Mouse (Mus musculus) hindbrain, embryonic 11.5 days (tissue): ENCODE results near the gene Sema4b. TPM values are rescaled to one million over a fixed set of nuclear protein-coding genes. Genes with fewer than 3 reads are reported as not detected.

ENCODE experiments used
- ATAC-seq: fragments of 200-750 bp; cut with Nextera tagmentation; 2 replicates; pipeline ENCODE4 v1.8.0; 2017; ENCODE audit warnings: mild to moderate bottlenecking, moderate TSS enrichment, moderate library complexity; ENCODE audit not compliant: low FRiP score
- DNase-seq: peaks from one replicate; pipeline ENCODE4 v3.0.0-alpha.2; 2015; ENCODE audit warnings: low spot score
- H3K27ac ChIP-seq: fragments of 300-500 bp; sonication (generic); 2 replicates; pipeline ENCODE4 v1.5.1; 2014; ENCODE audit warnings: mild to moderate bottlenecking, low read depth, low read length
- H3K27me3 ChIP-seq: fragments of 300-500 bp; sonication (generic); 2 replicates; pipeline ENCODE4 v1.6.1; 2014; ENCODE audit warnings: mild to moderate bottlenecking, low read length, moderate library complexity, mixed read lengths; ENCODE audit not compliant: control insufficient read depth, insufficient read depth
- H3K36me3 ChIP-seq: fragments of 300-500 bp; sonication (generic); 2 replicates; pipeline ENCODE4 v1.6.1; 2014; ENCODE audit warnings: mild to moderate bottlenecking, low read length, moderate library complexity, mixed read lengths; ENCODE audit not compliant: control insufficient read depth, insufficient read depth
- H3K4me1 ChIP-seq: fragments of 300-500 bp; sonication (generic); replicated peaks from 2 replicates; pipeline ENCODE4 v1.6.1; 2014; ENCODE audit warnings: low read length, mixed read lengths; ENCODE audit not compliant: control insufficient read depth, insufficient read depth
- H3K4me2 ChIP-seq: fragments of 300-500 bp; sonication (generic); replicated peaks from 2 replicates; pipeline ENCODE4 v1.6.1; 2014; ENCODE audit warnings: mild to moderate bottlenecking, low read depth, low read length
- H3K4me3 ChIP-seq: fragments of 300-500 bp; sonication (generic); 2 replicates; pipeline ENCODE4 v1.5.1; 2014; ENCODE audit warnings: low read depth, low read length
- H3K9ac ChIP-seq: fragments of 300-500 bp; sonication (generic); 2 replicates; pipeline ENCODE4 v1.6.1; 2014; ENCODE audit warnings: low read depth, low read length
- H3K9me3 ChIP-seq: fragments of 300-500 bp; sonication (generic); 2 replicates; pipeline ENCODE4 v1.6.1; 2016; ENCODE audit warnings: low read length; ENCODE audit not compliant: control insufficient read depth
- WGBS: fragments of 180-500 bp; shearing (Covaris S2); extraction: QIAGEN DNeasy Blood & Tissue Kit; methylation state at CpG from one replicate; pipeline ENCODE4 v1.1.7; 2014; 5-methylcytosine and 5-hydroxymethylcytosine counted together
- polyA plus RNA-seq: library from polyadenylated mRNA; unstranded; fragments of >200 nt; fragmentation: Nextera tagmentation; extraction: Ambion mirVana; gene quantifications from 2 replicates; pipeline ENCODE4 v1.2.1, GENCODE M21; 2014

Gene Sema4b
- 10.5 and 15.6 TPM in 2 replicates for polyA plus RNA-seq

GRCm38 (mm10) chr7:80186531-80187296 is at the start of gene Sema4b:
Gene Sema4b (plus strand): TSS chr7:80186841.
- Histone ChIP-seq H3K4me3 (peak within 1 kb of the TSS; percentile 44), H3K9me3 (no peaks in the 10 kb centered on the region), H3K27me3 (peaks cover 2% of the 10 kb centered on the region; the same call in 1 of the 2 replicates), H3K36me3 (no peaks in the 10 kb centered on the region), H3K27ac (peak within 1 kb of the TSS; percentile 86), H3K4me1 (peaks cover 17% of the 10 kb centered on the region), H3K4me2 (peak within 1 kb of the TSS; percentile 70), H3K9ac (peak within 1 kb of the TSS; percentile 66)
- ATAC-seq (peak; percentile 93), DNase-seq (peak; percentile 94)
- under 1% methylated on average over 51 of the region's 51 CpGs for WGBS

- no peaks in the 10 kb centered on the region for H3K9me3 ChIP-seq
- H3K27me3 ChIP-seq = no peaks in the 10 kb centered on the region
- DNase-seq = no peak
- no peaks in the 10 kb centered on the region for H3K4me1 ChIP-seq
- ATAC-seq = no peak
- no peak overlapping the region for H3K4me3 ChIP-seq
- H3K9ac ChIP-seq = no peak overlapping the region
- 88% methylated on average over 1 of the region's 1 CpGs for WGBS
- H3K27ac ChIP-seq = no peak overlapping the region
- H3K36me3 ChIP-seq = no peaks in the 10 kb centered on the region
- H3K4me2 ChIP-seq = no peak overlapping the region
These were observed 48.3 kb upstream of the Sema4b start for GRCm38 (mm10) chr7:80138375-80138774.

GRCm38 (mm10) chr7:80140815-80141214 is 45.8 kb upstream of the Sema4b start:
- no peak overlapping the region for H3K4me3 ChIP-seq
- no peaks in the 10 kb centered on the region for H3K36me3 ChIP-seq
- H3K9ac ChIP-seq = no peak overlapping the region
- WGBS = 19% methylated on average over 9 of the region's 9 CpGs
- ATAC-seq (peak; percentile 56; the same call in 1 of the 2 replicates), DNase-seq (peak; percentile 82)
- no peaks in the 10 kb centered on the region for H3K9me3 ChIP-seq
- H3K4me2 ChIP-seq = no peak overlapping the region
- H3K27me3 ChIP-seq = no peaks in the 10 kb centered on the region
- H3K27ac ChIP-seq = no peak overlapping the region
- no peaks in the 10 kb centered on the region for H3K4me1 ChIP-seq

GRCm38 (mm10) chr7:80143331-80144273 is 43.0 kb upstream of the Sema4b start:
- Histone ChIP-seq H3K36me3 (no peaks in the 10 kb centered on the region), H3K4me1 (no peaks in the 10 kb centered on the region), H3K4me3 (no peak overlapping the region), H3K27ac (peak overlapping the region; percentile 54), H3K9me3 (no peaks in the 10 kb centered on the region), H3K9ac (peak overlapping the region; percentile 23; the same call in 1 of the 2 replicates), H3K27me3 (no peaks in the 10 kb centered on the region), H3K4me2 (no peak overlapping the region)
- peak; percentile 59 for ATAC-seq
- 38% methylated on average over 22 of the region's 22 CpGs for WGBS
- peak; percentile 37 for DNase-seq

GRCm38 (mm10) chr7:80144695-80145094 is 41.9 kb upstream of the Sema4b start:
- ATAC-seq = no peak

GRCm38 (mm10) chr7:80146077-80146476 is 40.6 kb upstream of the Sema4b start:
- Histone ChIP-seq H3K27me3 (no peaks in the 10 kb centered on the region), H3K4me1 (no peaks in the 10 kb centered on the region), H3K36me3 (no peaks in the 10 kb centered on the region), H3K4me3 (no peak overlapping the region), H3K9ac (no peak overlapping the region), H3K27ac (no peak overlapping the region), H3K4me2 (no peak overlapping the region), H3K9me3 (no peaks in the 10 kb centered on the region)
- 90% methylated on average over 8 of the region's 8 CpGs for WGBS
- DNase-seq (no peak), ATAC-seq (no peak)

More at GRCm38 (mm10) chr7:80144695-80145094, 41.9 kb upstream of the Sema4b start:
- no peak overlapping the region for H3K9ac ChIP-seq
- DNase-seq = no peak
- no peaks in the 10 kb centered on the region for H3K27me3 ChIP-seq
- no peaks in the 10 kb centered on the region for H3K9me3 ChIP-seq
- no peaks in the 10 kb centered on the region for H3K36me3 ChIP-seq
- no peak overlapping the region for H3K4me2 ChIP-seq
- no peaks in the 10 kb centered on the region for H3K4me1 ChIP-seq
- no peak overlapping the region for H3K4me3 ChIP-seq
- no peak overlapping the region for H3K27ac ChIP-seq
- WGBS = 94% methylated on average over 7 of the region's 7 CpGs

GRCm38 (mm10) chr7:80149356-80149755 is 37.3 kb upstream of the Sema4b start:
- no peak overlapping the region for H3K9ac ChIP-seq
- H3K36me3 ChIP-seq = no peaks in the 10 kb centered on the region
- WGBS = 71% methylated on average over 9 of the region's 9 CpGs
- H3K9me3 ChIP-seq = no peaks in the 10 kb centered on the region
- ATAC-seq (no peak), DNase-seq (no peak)
- H3K27me3 ChIP-seq = no peaks in the 10 kb centered on the region
- H3K4me1 ChIP-seq = no peaks in the 10 kb centered on the region
- no peak overlapping the region for H3K27ac ChIP-seq
- H3K4me2 ChIP-seq = no peak overlapping the region
- H3K4me3 ChIP-seq = no peak overlapping the region

GRCm38 (mm10) chr7:80152152-80152551 is 34.5 kb upstream of the Sema4b start:
- Histone ChIP-seq H3K9me3 (no peaks in the 10 kb centered on the region), H3K36me3 (no peaks in the 10 kb centered on the region), H3K27me3 (no peaks in the 10 kb centered on the region), H3K4me1 (no peaks in the 10 kb centered on the region), H3K4me2 (no peak overlapping the region), H3K27ac (no peak overlapping the region), H3K9ac (no peak overlapping the region), H3K4me3 (no peak overlapping the region)
- peak; percentile 47 for DNase-seq
- no peak for ATAC-seq
- WGBS = 63% methylated on average over 6 of the region's 6 CpGs
